Mouse (Mus musculus): ENCODE data around the gene Atp6v0a2. TPM values are rescaled to one million over a fixed set of nuclear protein-coding genes. Genes with fewer than 3 reads are reported as not detected.
A peak's percentile ranks its signal among the peaks of the same experiment; 100 is the strongest.

The Atp6v0a2 gene
- polyA plus RNA-seq, 2 experiments, result 33.3 to 42.8 TPM

DNA sequence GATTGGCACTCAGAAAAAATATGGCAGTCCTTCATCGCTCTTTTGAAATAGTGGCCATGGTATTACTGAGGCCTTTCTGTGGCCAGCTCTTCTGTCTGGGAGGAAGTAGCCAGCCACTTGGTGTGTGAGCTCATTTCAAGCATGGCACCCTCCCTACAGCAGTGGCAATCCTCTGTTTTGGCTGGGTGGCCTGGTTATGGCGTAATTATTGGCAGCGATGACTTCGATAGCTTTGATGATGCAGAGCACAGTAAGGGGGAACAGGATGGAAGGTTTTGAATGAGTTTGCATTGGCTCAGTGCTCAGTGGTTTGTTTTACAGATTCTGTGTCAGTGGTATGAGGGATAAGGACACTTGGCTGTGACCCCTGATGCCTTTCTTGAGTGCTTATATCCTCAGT is 8.3 kb downstream of the Atp6v0a2 start:
- Histone ChIP-seq H3K27me3 (ENCODE audit: control insufficient read depth, insufficient read depth, low read length) (no peaks in the 10 kb centered on the region), H3K27ac (replicated peaks; ENCODE audit: low read depth, low read length) (no peak overlapping the region), H3K4me1 (ENCODE audit: control insufficient read depth, insufficient read depth, low read length) (no peaks in the 10 kb centered on the region), H3K4me2 (replicated peaks; ENCODE audit: low read depth, low read length, severe bottlenecking) (no peak overlapping the region), H3K4me3 (replicated peaks; ENCODE audit: low read length) (no peak overlapping the region), H3K9ac (ENCODE audit: low read depth, low read length, severe bottlenecking) (no peak overlapping the region), H3K9me3 (ENCODE audit: control insufficient read depth, low read length) (no peaks in the 10 kb centered on the region), H3K36me3 (ENCODE audit: control insufficient read depth, insufficient read depth, low read length) (peaks cover 75% of the 10 kb centered on the region)
- no peak for DNase-seq (ENCODE audit: low spot score)
- 91% methylated on average over 4 of the region's 4 CpGs for WGBS
- ATAC-seq (ENCODE audit: low FRiP score, low read depth), result no peak
- TF ChIP-seq POLR2A (IDR thresholded peaks at IDR 0.05; ENCODE audit: borderline replicate concordance, extremely low read depth, insufficient read depth, insufficient read length), result no peak

DNA sequence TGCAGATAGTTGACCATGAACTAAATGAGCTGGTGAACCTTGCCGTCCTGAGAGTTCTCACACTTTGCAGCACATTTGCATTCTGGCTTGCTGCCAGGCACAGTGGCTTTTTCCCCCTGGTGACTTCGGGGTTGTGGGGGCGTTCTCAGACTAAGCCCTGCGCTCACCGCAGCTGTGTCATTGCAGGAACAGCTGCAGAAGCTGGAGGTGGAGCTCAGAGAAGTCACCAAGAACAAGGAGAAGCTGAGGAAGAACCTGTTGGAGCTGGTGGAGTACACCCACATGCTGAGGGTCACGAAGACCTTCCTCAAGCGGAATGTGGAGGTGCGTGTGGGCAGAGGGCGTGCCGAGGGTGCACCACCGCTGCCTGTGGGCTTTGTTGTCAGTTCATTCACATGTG is 8.9 kb downstream of the Atp6v0a2 start:
- no peak overlapping the region for H3K4me2 ChIP-seq (replicated peaks; ENCODE audit: low read depth, low read length, severe bottlenecking)
- H3K4me3 ChIP-seq (replicated peaks; ENCODE audit: low read length), result no peak overlapping the region
- H3K9me3 ChIP-seq (ENCODE audit: control insufficient read depth, low read length), result no peaks in the 10 kb centered on the region
- no peak overlapping the region for H3K9ac ChIP-seq (ENCODE audit: low read depth, low read length, severe bottlenecking)
- no peaks in the 10 kb centered on the region for H3K27me3 ChIP-seq (ENCODE audit: control insufficient read depth, insufficient read depth, low read length)
- TF ChIP-seq POLR2A (IDR thresholded peaks at IDR 0.05; ENCODE audit: borderline replicate concordance, extremely low read depth, insufficient read depth, insufficient read length), result no peak
- no peak overlapping the region for H3K27ac ChIP-seq (replicated peaks; ENCODE audit: low read depth, low read length)
- DNase-seq (ENCODE audit: low spot score) (peak; percentile 31), ATAC-seq (ENCODE audit: low FRiP score, low read depth) (peak; percentile 53; the same call in 1 of the 2 replicates)
- peaks cover 81% of the 10 kb centered on the region for H3K36me3 ChIP-seq (ENCODE audit: control insufficient read depth, insufficient read depth, low read length)
- no peaks in the 10 kb centered on the region for H3K4me1 ChIP-seq (ENCODE audit: control insufficient read depth, insufficient read depth, low read length)
- 88% methylated on average over 11 of the region's 11 CpGs for WGBS

DNA sequence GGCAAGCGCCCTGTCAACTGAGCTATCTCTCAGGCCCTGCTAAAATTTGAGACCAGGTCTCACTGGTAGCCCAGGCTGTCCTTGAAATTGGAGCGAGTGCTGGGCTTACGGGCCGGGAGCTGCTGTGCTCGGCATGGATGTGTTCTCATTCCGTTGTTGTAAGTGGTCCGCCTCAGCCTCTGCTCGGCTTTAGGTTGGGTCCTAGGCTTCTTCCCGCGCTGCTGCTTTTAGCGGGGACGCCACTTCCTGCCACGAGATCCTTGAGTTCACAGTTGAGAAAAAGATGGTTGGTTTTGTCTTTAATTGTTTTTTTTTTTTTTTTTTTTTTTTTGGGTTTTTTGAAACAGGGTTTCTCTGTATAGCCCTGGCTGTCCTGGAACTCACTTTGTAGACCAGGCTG is 9.5 kb downstream of the Atp6v0a2 start:
- no peak for TF ChIP-seq POLR2A (IDR thresholded peaks at IDR 0.05; ENCODE audit: borderline replicate concordance, extremely low read depth, insufficient read depth, insufficient read length)
- Histone ChIP-seq H3K9ac (ENCODE audit: low read depth, low read length, severe bottlenecking) (no peak overlapping the region), H3K4me2 (replicated peaks; ENCODE audit: low read depth, low read length, severe bottlenecking) (no peak overlapping the region), H3K4me1 (ENCODE audit: control insufficient read depth, insufficient read depth, low read length) (no peaks in the 10 kb centered on the region), H3K36me3 (ENCODE audit: control insufficient read depth, insufficient read depth, low read length) (peaks cover 87% of the 10 kb centered on the region), H3K4me3 (replicated peaks; ENCODE audit: low read length) (no peak overlapping the region), H3K27ac (replicated peaks; ENCODE audit: low read depth, low read length) (no peak overlapping the region), H3K9me3 (ENCODE audit: control insufficient read depth, low read length) (no peaks in the 10 kb centered on the region), H3K27me3 (ENCODE audit: control insufficient read depth, insufficient read depth, low read length) (no peaks in the 10 kb centered on the region)
- ATAC-seq (ENCODE audit: low FRiP score, low read depth), result no peak
- no peak for DNase-seq (ENCODE audit: low spot score)
- WGBS, result 97% methylated on average over 13 of the region's 13 CpGs

- no peak overlapping the region for H3K4me3 ChIP-seq (replicated peaks; ENCODE audit: low read length)
- 90% methylated on average over 5 of the region's 5 CpGs for WGBS
- H3K4me1 ChIP-seq (ENCODE audit: control insufficient read depth, insufficient read depth, low read length), result no peaks in the 10 kb centered on the region
- H3K27ac ChIP-seq (replicated peaks; ENCODE audit: low read depth, low read length), result no peak overlapping the region
- H3K36me3 ChIP-seq (ENCODE audit: control insufficient read depth, insufficient read depth, low read length), result peaks cover 69% of the 10 kb centered on the region
- no peak for DNase-seq (ENCODE audit: low spot score)
- H3K9me3 ChIP-seq (ENCODE audit: control insufficient read depth, low read length), result no peaks in the 10 kb centered on the region
- H3K27me3 ChIP-seq (ENCODE audit: control insufficient read depth, insufficient read depth, low read length), result no peaks in the 10 kb centered on the region
- no peak for ATAC-seq (ENCODE audit: low FRiP score, low read depth)
- H3K9ac ChIP-seq (ENCODE audit: low read depth, low read length, severe bottlenecking), result no peak overlapping the region
- no peak overlapping the region for H3K4me2 ChIP-seq (replicated peaks; ENCODE audit: low read depth, low read length, severe bottlenecking)
- TF ChIP-seq POLR2A (IDR thresholded peaks at IDR 0.05; ENCODE audit: borderline replicate concordance, extremely low read depth, insufficient read depth, insufficient read length), result no peak
These were observed 85.4 kb downstream of the Atp6v0a2 start for GRCm38 (mm10) chr5:124713741-124714140.

DNA sequence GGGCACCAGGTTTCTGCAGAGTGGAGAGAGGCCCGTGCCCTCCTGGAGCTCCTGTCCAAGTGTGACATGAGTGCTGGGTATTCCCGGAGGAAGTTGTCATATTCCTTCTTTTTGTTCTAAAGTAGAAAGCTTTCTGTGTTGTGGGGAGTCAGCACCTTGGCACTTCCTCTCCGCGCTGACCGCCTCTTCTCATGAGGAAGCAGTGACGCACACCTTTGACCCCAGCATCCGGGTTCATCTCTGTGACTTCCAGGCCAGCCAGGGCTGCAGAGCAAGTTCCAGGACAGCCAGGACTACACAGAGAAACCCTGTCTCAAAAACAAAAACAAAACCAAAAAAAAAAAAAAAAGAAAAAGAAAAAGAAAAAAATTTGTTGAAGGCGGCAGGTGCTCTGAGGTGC is 86.8 kb downstream of the Atp6v0a2 start:
- ATAC-seq (ENCODE audit: low FRiP score, low read depth) (no peak), DNase-seq (ENCODE audit: low spot score) (no peak)
- Histone ChIP-seq H3K9me3 (ENCODE audit: control insufficient read depth, low read length) (no peaks in the 10 kb centered on the region), H3K27ac (replicated peaks; ENCODE audit: low read depth, low read length) (no peak overlapping the region), H3K36me3 (ENCODE audit: control insufficient read depth, insufficient read depth, low read length) (peaks cover 83% of the 10 kb centered on the region), H3K4me2 (replicated peaks; ENCODE audit: low read depth, low read length, severe bottlenecking) (no peak overlapping the region), H3K9ac (ENCODE audit: low read depth, low read length, severe bottlenecking) (no peak overlapping the region), H3K4me3 (replicated peaks; ENCODE audit: low read length) (no peak overlapping the region), H3K27me3 (ENCODE audit: control insufficient read depth, insufficient read depth, low read length) (no peaks in the 10 kb centered on the region), H3K4me1 (ENCODE audit: control insufficient read depth, insufficient read depth, low read length) (no peaks in the 10 kb centered on the region)
- TF ChIP-seq POLR2A (IDR thresholded peaks at IDR 0.05; ENCODE audit: borderline replicate concordance, extremely low read depth, insufficient read depth, insufficient read length), result no peak
- WGBS, result 93% methylated on average over 8 of the region's 8 CpGs

DNA sequence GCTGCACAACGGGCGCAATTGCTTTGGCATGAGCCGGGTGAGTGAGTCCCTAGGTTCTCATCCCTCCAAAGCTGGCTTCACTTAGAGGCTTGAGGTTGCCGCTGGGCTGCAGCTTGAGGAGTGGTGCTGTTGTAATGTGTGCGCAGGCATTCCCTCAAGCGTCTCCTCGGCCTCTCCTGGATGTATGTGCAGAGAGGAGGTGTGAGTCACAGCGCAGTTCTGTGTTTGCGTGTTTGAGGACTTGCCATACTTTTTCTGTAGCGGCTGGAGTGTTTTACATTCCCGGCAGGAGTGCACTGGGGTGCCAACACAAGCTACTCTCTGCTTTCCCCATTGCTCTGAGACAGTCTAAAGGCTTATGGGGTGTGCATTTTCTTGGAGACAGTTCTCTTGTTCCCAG is 89.6 kb downstream of the Atp6v0a2 start:
- Histone ChIP-seq H3K27me3 (ENCODE audit: control insufficient read depth, insufficient read depth, low read length) (no peaks in the 10 kb centered on the region), H3K36me3 (ENCODE audit: control insufficient read depth, insufficient read depth, low read length) (peaks cover 86% of the 10 kb centered on the region), H3K27ac (replicated peaks; ENCODE audit: low read depth, low read length) (no peak overlapping the region), H3K4me3 (replicated peaks; ENCODE audit: low read length) (no peak overlapping the region), H3K4me1 (ENCODE audit: control insufficient read depth, insufficient read depth, low read length) (no peaks in the 10 kb centered on the region), H3K4me2 (replicated peaks; ENCODE audit: low read depth, low read length, severe bottlenecking) (no peak overlapping the region), H3K9me3 (ENCODE audit: control insufficient read depth, low read length) (no peaks in the 10 kb centered on the region), H3K9ac (ENCODE audit: low read depth, low read length, severe bottlenecking) (no peak overlapping the region)
- ATAC-seq (ENCODE audit: low FRiP score, low read depth) (no peak), DNase-seq (ENCODE audit: low spot score) (no peak)
- TF ChIP-seq POLR2A (IDR thresholded peaks at IDR 0.05; ENCODE audit: borderline replicate concordance, extremely low read depth, insufficient read depth, insufficient read length), result no peak
- WGBS, result 96% methylated on average over 11 of the region's 11 CpGs
